Mouse (Mus musculus): Measurements from ENCODE around the gene Gm45140.

Gm45140 gene

DNA sequence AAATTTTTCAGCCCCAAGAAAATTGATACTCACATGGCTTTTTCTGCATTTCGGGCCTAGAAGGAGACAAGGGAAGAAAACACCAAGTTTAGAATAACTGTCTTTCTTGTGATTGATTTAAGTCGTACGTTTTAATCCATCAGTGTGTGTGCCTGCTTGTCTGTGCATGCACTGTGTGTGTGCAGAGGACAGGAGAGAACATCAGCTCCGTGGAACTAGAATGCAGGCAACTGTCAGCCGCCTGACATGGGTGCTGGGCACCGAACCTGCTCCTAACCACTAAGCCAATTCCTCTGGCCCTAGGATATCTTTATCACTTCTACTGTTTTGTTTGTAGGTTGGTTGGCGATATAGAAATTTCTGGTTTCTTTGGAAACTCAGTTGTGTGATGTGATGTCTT is at the start of gene Gm45140:
TSS of gene Gm45140 (minus strand) at position 101 of the 400 bp plus-strand sequence.
- no peak for DNase-seq (ENCODE audit: inconsistent ontology term)

DNA sequence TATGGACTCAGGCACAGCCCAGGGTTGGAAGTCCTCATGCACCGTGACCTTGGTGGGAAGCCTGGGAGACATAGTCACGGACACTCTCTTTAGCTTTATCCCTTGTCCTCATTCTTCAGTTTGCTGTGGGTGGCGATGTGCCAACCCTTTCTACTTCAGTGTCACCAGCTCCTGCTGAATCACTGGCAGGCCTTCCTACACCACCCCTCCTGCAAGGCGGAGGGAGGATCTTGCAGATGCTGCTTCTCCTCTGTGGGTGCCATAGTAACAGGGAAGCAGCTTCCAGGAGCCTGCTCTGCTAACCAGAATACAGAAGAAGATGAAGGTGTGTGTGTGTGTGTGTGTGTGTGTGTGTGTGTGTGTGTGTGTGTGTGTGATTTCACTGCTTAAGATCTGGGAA is 47.2 kb upstream of the Gm45140 start:
- DNase-seq (ENCODE audit: inconsistent ontology term), result peak; percentile 34

DNA sequence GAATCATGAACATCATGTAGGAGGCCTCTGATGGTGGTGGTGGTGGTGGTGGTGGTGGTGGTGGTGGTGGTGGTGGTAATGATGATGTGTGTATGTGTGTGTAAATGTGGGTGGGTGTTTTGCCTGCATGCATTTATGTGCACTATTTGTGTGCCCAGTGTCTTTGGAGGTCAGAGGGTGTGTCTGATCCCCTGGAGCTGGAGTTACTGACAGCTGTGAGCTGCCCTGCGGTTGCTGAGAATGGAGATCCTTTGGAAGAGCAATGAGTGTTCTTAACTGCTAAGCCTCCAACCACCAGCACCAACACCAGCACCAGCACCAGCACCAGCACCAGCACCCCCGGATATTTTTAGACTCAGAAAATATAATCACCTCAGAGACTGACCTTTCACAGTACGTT is 46.6 kb upstream of the Gm45140 start:
- DNase-seq (ENCODE audit: inconsistent ontology term), result no peak

DNA sequence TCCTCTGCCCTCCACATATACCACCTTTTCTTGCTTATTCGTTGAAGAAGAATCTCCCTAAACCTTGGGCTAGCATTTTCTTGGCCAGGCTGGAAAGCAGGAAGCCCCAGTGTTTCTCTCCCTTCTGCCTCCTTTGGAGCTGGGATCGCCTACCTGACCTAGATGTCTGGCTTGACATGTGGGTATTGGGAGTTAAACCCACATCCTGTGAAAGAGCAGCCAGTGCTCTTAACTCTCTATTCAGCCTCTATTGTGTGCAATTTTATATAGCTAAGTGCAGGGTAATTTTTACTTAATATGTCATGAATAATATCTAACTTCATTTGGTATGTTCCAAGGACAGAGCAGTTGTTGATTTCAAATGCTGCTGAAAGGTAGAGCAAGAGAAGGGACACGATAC is 44.0 kb upstream of the Gm45140 start:
- DNase-seq (ENCODE audit: inconsistent ontology term), result no peak

DNA sequence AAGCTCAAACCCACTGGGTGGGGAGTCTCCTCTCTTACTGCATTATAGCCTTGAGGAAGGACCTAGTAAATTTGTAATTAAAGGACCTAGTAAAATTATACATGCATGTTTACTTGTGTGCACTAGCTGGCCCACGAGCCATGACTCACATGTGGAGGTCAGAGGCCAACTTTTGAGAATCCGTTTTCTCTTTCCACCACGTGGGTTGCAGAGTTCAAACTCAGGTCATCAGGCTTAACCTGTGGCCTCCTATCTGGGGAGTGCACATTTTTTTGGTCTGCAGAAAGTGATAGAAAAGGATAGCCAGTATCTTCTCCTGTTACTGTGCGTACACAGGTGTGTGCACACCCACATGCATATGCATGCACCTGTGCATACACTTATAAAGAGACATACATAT is 43.4 kb upstream of the Gm45140 start:
- no peak for DNase-seq (ENCODE audit: inconsistent ontology term)

DNA sequence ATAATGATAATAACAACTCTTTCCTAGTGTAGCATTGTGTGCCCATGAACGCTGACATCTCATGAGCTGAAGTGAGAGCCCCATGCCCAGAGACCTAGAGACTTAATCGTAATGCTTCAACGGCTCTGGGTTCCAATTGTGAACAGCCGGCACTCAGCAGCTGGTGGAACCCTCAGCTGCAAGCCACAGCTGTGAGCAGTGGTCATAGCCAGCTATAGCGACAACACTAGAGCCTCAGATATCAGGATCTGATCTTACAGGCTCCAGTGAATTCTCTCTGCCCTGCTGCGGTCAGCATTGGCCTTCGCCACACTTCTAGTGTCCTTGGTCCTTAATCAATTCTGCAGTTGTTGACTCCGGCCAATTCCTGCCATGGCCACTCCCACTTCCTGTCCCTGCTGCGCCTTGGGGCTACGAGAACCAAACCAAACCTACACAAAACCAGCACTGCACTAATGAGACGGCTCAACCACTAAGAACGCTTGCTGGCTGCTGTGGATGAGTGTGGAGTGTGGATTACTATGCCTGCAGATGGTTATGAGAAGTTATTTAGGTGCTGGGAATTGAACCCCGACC is 40.6 kb upstream of the Gm45140 start:
- DNase-seq (ENCODE audit: inconsistent ontology term), result no peak

DNA sequence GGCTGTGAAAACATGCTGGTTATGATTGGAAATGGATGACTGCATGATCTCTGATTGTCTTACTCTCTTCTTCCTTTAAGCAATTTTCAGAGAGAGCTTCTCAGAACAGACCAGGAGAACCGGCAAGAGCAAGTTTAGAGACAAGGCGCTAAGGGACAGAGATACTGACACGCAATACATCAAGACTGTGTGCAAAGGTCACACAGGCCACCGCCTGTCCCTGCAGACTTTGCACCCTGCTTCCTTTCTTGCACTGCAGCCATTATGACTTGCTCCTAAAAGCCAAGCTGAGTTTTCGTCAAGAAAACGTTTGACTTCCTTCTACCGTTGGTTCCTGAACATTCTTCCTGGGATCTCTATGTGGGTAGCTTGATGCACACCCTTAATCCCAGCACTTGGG is 40.0 kb upstream of the Gm45140 start:
- DNase-seq (ENCODE audit: inconsistent ontology term), result no peak

DNA sequence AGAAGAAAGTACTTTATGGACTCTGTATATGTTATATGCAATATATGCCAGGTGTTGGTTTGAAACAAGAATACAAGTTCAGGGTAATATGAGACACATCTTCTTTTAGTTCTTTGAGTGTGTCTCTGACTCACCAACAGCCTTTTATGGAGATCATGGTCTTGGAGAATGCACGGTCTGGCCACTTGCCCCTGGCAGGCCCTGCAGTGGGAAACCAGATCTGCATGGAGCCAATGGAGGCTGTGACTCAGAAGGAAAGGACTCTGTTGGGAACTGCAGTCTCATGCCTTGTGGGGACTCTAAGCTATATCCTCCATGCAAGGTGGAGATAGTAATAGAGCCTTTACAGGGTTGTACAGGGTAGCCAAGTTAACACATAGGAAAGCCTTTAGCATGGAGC is 39.5 kb upstream of the Gm45140 start:
- peak; percentile 93 for DNase-seq (ENCODE audit: inconsistent ontology term)

DNA sequence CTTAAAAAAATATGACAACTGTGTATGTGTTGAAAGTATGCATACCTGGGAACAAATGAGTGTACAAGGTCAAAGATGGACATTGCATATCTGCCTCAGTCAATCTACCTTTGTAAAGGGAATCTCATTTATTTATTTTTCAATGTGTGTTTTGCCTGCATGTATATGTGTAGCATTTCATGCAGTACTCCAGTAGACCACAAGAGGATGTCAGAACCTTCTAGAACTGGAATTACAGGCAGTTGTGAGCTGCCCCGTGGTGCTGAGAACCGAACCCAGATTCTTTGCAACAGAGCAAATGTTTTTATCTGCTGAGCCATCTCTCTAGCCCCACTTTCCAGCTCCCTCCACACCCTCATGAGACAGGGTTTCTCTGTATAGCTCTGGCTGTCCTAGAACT is 38.4 kb upstream of the Gm45140 start:
- DNase-seq (ENCODE audit: inconsistent ontology term), result no peak

DNA sequence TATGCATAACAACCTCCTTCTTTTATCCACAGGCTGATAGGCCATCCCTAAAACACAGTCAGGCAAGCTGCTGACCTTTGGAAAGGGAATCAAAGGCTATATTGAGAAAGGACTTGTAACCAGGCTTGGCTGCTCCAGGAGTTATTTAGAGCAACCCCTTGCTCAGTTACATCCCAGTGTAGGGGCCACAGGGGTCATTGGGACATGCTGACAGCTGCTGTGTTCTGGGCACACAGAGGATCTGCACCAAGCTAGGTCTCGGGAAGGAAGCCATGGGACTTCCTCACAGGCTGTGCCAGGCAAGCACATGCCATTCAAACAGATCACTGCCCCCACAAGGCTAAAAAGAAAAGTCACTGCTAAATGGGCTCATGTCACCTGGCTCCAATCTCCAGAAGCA is 37.5 kb upstream of the Gm45140 start:
- peak; percentile 54 for DNase-seq (ENCODE audit: inconsistent ontology term)

DNA sequence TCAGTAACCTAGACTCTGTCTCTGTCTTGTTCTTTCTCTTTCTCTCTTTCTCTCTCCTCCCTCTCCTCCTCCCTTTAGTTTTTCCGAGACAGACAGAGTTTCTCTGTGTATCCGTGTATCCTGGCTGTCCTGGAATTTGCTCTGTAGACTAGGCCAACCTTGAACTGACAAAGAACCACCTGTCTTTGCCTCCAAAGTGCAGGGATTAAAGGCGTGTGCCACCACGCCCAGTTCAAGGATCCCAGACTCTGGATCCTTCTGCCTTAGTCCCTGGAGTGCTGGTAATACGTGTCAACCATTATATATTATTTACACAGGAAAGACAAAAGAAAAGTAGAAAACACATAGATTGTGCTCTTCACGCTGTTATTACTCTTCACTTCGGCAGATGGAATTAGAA is 35.6 kb upstream of the Gm45140 start:
- no peak for DNase-seq (ENCODE audit: inconsistent ontology term)

DNA sequence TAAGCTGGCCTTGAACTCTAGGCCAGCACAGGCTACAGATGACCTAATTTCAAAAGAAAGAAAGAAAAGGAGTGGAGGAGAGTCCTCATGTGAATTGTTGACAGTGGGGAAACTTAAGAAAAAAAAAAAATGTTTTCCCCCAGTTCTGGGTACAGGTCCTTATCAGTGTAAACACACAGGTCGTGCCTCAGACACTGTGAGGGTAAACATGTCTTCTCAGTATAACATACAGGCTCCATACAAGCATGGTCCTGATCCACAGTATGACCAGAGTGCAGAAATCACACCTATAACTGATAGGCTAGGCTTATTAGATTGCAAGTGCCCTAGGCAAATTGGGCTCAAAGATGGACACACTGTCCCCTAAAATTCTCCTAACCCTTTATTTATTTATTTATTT is 34.8 kb upstream of the Gm45140 start:
- DNase-seq (ENCODE audit: inconsistent ontology term), result no peak

DNA sequence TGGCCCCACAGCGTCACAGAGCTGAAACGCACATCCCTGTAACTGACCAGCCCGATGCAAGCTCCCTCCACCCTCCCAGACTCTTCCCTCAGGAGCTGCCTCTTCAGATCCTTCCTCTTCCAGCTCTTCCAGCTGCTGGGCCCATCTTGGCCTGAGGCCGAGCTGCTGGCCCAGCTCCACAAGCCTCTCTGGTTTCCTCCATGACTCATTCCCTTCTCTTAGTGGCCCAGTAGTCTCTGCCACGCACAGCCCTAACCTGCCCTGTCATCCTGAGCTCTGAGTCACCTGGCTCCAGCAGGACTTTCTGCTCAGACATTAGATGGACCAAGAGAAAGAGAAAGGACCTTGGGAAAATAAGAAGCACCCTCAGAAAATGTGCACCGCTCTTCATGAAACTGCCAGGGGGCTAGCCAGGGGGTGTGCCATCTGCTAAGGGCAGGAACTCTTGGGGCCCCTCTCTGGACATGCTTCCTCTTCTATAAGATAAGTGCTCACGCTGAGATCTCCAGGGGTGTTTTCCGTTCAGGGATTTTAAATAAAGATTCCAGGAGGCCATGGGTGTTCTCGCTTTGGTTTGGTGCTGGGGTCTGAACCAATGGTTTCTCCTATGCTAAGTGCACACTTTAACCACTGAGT is 33.4 kb upstream of the Gm45140 start:
- DNase-seq (ENCODE audit: inconsistent ontology term), result peak; percentile 88

DNA sequence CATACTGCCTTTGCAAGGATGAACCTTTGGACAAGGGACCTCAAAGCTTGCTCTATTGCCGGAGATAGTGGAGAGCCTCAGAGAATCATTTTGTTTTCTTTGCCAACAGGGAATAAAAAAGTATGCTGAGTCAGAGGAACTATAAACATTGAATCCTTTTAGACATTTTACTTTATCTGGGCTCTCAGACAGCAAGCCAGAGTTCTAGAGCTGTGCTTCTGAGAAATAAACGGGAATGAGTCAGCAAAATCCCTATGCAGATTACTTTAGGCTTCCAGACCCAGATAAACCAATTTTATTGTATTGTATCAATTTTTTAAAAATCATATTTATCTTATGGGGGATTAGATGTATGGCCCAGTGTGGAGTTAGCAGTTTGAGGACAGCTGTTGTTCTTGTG is 31.7 kb upstream of the Gm45140 start:
- no peak for DNase-seq (ENCODE audit: inconsistent ontology term)

DNA sequence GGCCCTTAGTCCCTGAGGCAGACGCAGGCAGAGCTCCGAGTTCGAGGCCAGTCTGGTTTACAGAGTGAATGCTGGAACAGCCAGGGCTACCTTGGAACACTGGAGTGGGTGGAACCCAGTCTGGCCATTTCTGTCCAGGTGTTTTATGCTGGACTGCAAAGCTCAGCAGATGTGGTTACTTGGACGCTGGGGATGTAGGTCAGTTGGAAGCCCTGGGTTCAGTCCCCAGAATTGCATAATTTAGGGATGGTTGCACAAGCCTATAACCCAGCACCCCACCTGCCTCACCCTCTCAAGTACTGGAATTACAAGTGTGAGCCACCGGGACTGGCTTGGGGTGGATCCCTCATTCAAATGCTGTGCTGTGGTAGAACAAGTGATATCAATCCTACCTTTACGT is 30.6 kb upstream of the Gm45140 start:
- no peak for DNase-seq (ENCODE audit: inconsistent ontology term)

DNA sequence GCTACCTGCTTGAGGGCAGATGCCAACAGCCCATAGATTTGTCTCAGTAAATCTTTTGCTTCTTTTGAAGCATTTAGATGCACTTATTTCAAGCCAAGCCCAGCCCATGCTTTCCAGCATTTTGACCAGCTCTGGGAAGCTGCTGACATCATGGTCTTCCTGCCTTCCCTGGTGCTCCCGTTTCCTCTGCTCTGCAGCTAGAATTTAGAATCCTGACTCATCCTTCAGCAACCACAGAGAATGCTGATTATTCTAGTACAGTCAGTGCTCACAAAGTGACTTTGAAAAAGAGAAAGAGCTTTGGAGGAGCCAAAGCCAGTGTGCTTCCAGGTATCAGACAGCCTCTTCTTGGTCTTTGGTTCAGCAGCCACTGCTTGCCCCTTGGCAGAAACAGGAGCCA is 21.5 kb upstream of the Gm45140 start:
- DNase-seq (ENCODE audit: inconsistent ontology term), result peak; percentile 73

DNA sequence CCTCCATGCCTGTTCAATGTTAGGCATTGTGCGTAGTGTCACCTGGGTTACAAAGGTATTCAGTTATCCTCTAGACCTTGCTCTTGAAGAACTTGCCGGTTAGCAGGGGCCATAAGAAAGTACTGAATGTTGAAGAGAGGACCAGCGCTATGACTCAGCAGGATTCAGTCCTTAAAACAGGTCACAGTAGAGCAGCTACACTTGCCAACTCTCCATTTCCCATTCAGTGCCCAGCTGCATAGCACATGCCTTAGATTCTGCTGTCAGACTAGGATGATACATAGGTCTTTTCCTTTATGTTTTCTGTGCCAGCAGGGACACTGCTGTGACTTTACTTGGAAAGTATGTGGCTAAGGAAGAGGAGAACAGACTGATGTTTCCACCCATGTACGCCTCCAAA is 17.9 kb upstream of the Gm45140 start:
- peak; percentile 38 for DNase-seq (ENCODE audit: inconsistent ontology term)

DNA sequence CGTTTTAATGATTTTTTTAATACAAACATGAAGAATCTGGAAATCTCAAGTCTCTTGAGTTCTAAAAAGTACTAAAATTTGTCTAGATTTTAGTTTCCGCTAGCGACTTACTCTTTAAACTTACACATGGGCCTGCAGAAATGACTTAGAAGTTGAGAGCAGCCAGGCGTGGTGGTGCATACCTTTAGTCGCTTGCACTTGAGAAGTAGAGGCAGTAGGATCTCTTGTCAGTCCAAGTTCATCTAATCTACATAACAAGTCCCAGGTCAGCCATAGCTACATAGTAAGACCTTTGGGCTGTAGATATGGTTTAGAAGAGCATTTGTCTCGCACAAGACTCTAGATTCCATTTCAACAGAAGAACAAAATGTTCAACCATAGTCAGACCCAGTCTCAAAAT is 16.3 kb upstream of the Gm45140 start:
- DNase-seq (ENCODE audit: inconsistent ontology term), result no peak

DNA sequence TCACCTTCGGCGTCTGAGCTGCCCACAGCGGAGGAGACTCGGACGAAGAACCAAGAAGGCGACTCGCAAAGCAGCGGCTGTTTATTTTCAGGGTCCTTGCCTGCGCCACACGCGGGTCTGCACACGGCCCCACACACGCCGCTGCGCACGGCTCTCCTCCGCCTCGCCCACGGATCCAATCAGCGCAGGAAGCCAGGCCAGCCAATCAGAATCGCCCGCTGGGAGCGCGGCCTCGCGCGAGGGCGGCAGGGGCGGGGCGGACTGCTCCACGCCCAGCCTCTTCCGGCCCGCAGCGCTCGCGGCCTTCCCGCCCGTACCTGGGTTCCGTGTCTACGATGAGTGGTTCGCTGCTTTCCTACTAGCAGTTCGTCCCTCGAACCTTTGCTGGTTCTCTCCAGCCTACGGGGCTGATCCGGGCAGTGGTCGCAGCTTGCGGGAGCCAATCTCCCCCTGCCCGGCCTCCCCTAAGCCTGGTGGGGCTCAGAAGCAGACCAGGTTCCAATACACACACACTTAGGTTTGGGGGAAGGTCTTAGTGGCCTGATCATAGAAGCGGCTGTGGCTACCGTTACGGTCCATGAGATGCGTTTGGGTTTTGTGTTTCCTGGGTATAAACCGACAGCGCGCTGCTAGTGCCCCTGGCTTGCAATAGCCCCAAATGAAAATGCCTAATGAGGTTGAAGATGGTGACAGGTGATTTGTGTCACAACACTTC is 15.5 kb upstream of the Gm45140 start, which contains the start of gene Cnbp:
TSS of gene Cnbp (minus strand) at position 207 of the 715 bp plus-strand sequence.
- DNase-seq (ENCODE audit: inconsistent ontology term), result peak; percentile 98

DNA sequence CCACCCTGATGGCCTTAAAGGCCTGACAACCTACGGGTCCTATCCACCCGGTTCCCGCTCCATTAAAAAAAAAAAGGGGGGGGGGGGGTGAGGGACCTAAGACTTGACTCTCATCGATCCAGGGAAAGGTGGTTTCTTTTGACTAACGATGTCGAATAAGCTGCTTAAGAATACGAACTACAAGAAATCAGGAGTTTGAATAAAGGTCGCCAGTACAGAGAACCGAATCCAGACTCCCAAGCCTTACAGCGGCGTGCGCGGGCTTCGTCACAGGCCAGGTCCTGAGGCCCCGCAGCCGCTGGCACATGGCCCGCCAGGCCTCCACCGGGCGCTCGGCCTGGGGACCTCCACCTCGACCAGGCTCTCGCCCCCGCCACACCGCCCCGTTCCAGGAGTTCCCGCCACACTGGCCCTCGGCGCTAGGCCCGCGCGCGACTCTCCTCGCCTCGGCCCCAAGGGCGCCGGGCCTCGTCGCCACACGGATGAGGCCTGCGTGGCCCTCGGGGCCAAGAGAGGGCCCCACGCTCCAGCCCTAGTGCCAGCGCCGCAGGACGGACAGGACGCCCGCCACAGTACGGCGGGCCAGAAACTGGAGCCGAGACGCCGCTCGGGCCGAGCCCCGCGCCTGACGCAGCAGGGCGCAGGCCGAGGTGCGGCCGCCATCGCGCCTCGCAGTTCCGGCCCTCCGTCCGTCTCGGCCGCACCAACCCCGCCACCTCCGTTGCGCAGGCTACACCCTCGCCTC is 14.7 kb upstream of the Gm45140 start:
- DNase-seq (ENCODE audit: inconsistent ontology term), result peak; percentile 72

DNA sequence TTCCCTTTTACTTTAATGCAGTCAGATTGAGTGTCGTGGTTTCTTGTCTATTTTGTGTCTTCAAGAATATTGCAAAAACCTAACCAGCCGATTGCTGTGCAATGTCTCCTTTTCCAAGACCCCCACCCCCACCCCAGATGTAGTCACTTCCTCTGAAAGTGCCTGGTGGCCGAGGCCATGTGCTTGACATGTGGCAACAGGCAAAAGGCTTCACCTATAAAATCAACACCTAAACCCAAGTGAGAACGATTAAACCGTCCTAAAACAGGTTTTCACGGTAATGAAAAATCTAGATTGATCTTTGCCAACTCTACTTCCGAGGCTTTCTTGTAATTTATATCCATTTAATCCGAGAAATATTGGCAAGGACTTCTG is 14.2 kb upstream of the Gm45140 start:
- peak; percentile 30 for DNase-seq (ENCODE audit: inconsistent ontology term)

DNA sequence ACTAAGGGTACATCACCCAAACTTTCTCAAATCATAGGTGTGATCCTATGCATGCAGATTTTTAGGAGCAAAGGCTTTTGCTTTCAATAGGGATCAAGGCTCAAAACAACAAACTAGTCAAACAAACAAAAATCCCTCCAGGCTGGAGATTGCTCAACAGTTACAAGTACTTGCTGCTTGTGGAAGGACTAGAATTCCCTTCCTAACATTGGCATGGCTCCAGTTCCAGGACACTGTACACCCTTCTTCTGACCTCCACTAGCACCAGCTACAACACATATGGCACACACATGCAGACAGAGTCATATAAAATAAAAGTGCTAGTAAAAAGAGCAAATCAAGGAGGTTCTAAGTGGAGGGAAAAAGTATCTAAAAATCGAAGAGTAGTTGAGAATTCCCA is 11.2 kb upstream of the Gm45140 start:
- DNase-seq (ENCODE audit: inconsistent ontology term), result no peak
